Mouse (Mus musculus): ENCODE measurements around the gene Rasd2.

DNA sequence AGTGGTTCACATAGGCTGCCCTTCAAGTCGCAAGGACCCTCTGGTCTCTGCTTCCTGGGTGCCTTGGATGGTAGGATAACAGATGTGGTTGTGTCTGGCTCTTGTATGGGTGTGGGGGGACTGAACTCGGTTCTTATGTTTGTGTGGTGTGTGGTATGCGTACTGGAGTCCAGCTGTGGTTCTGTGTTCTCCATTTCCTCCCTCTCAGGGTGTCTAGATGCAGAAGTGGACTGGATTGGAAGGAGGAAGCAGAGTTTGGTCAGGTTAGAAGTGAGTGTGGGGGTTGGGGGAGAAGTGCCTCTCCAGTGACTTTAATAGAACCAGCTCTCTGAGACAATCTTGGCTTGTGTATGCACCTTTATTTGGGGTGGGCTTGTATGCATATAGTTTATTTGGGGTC, 20.7 kb upstream of the Rasd2 start:
- TF ChIP-seq POLR2A (IDR thresholded peaks at IDR 0.05; ENCODE audit: borderline replicate concordance, control insufficient read depth, low read depth, low read length) (no peak), CTCF (IDR thresholded peaks at IDR 0.05; ENCODE audit: control insufficient read depth, insufficient read depth, low read length) (no peak)
